Mouse (Mus musculus): Measurements from ENCODE around the gene Vti1a.

The Vti1a gene

DNA sequence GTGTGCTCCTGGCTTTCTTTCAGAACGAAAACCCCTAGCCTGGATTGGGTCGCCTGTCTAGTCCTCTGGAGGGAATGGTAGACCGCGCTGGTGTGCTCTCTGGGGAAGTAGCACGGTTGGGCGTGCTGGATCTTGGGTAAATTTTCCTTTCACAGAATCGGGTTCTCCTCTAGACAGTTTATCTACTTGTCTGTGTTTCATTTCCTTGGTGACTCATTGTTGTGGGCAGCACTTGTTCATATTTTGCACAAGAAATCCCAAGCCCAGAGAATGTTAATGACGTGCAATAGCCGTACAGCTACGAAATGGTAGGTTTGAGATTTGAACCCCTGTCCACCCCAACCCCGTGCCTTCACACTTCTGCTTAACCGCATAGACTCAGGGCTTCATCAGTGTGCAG is 145.9 kb downstream of the Vti1a start:
- no peak for DNase-seq (ENCODE audit: low spot score)

DNA sequence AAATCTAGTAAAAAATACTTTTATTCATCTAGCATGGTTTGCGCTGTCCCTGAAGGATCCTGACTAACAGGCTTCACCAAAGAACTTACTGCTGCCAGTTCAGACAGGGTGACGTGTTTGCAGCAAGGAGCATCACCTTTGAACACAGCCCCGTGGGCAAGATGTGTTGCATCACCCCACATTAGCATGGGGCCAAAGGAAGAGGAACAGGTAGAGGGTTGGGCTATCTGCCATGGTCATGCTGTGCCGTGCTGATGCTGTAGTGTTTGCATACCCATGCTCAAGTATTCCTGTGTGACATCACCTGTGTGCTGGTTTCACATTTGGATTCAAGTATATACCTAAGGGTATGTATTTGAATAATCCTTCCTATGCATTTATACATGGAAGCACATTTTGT is 147.6 kb downstream of the Vti1a start:
- no peak for DNase-seq (ENCODE audit: low spot score)

DNA sequence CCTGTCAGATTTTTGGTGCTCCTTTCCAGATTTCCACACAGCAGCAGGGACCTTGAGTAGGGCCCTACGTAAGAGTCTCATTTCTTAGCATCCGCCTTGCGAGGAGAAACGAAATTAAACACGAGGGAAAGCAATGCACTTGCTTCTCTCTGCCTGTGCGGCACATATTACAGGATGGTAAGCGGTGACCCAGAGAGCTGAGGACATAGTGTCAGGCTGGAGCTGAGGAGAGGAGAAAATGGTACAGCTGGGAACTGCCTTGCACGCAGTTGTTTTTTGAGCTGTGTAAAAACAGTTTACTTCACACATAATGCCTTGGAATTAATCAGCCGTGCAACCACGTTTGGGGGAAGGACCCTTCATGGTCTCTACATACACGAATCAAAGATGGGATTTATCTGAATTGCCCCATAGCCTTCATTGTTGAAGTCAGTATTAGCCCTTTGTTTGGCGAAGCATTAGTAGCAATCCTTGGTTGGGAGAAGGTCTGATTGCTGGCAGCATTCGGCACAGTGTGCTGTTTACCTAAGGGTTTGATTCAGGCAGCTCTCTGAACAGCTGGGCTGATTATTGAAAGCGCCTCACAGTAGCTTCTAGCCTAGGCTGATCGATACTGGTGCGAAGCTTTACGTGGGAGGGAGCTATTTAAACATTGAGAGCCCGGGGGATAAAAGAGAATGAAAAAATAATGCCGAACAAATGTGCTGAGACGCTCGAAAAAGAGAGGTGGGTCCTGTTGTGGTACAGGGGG is 153.4 kb downstream of the Vti1a start:
- DNase-seq (ENCODE audit: low spot score) = no peak

DNA sequence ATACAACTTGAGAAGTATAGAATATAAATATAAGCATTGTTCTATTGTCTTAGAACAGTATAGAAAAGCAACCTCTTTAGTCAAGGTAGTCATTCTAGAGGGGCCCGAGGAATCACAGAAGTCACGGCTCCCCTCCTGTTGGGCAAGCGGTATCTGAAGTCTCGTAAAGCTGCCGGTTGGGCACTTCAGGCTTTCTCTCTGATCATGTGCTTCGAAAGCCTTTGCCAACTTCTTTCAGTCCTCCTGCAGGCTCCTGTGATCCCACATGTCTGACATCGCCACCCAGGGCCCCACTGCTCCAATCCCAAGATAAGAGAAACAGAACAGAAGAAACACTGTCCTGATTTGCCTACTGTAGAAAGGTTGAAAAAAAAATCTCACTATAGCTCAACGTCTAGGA is 156.5 kb downstream of the Vti1a start:
- no peak for DNase-seq (ENCODE audit: low spot score)

DNA sequence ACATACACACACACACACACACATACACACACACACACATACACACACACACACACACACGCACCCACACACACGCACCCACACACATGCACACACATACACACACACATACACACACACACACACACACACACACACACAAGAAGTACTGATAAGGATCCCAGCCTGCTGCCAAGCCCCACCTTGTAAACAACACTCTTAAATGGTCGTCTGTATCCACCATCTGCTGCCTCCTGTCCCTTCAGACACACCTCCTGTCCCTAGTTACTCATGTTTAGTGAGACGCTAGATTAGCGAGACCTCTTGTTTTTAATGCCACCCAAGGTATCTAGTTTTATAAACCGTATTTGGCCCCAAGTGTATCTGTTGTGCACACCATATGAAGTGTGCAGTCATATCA is 158.1 kb downstream of the Vti1a start:
- DNase-seq (ENCODE audit: low spot score) = no peak

DNA sequence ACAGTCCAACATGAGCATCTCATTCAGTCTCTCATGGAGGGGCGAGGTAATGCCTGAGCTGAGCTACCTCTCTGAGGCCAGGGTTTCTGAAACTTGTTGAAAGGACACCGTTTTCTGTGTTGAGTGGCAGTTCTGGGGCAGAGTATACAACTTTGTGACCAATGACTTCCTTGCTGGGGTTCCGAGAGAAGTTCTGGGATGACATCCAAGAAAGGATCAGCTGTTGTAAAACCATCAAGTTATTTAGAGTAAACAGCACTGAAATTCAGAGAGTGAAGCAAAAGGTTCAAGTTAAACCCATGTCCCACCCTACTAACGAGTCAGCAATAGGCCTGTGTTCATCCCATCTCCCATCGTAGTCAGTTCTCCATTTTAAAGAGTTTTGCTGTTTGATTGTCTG is 164.4 kb downstream of the Vti1a start:
- DNase-seq (ENCODE audit: low spot score) = no peak

DNA sequence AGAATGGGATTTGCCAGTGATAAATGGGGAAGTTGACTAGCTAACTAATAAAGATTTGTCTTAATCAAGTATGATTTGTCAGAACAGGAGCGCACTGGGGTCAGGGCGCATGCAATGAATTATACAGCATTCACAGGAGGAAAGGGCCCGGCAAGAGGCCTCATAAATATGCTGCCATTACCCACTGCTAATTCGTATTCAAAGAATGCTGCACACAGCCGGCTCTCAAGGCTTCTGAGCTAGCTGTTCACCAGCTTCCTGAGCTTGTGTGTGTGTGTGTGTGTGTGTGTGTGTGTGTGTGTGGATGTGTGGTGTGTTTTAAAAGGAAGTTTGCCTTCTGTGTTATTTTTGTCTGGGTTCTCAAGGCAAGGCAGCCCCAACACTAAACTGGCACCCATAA is 165.2 kb downstream of the Vti1a start:
- no peak for DNase-seq (ENCODE audit: low spot score)

DNA sequence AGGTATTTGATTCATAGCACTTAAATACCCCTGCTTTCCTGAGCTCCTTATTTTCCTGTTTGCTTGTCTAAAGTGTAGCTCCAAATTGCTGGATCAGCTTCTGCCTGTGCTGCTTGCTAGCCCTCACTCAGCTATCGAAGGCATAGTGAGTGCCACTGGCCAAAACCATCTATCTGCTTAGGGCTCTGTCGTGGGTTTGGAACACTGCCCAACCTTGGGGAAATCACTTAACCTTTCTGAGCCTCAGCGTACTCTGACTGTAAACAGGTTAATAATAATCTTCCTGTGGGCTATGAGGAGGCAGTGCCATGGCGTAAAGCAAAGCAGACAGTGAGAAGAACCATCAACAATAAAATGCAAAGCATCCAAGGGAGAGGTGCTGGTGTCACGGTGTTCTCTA is 167.4 kb downstream of the Vti1a start:
- DNase-seq (ENCODE audit: low spot score) = no peak

DNA sequence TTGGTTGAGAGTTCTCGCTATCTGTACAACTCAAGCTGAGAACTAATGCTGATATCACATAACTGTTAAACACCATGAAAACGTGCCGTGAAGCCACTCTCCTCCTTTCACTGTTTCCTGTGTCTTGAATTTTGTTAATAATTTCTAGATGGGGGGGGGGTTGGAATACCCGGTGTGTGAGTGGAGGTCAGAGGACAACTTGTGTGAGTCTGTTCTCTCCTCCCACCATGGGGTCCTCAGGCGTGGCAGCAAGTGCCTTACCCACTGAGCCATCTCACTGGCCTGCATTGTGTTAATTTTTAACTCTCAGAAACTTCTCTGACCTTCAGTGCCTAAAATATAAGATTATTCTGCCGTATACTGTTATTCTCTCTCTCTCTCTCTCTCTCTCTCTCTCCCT is 168.5 kb downstream of the Vti1a start:
- no peak for DNase-seq (ENCODE audit: low spot score)

DNA sequence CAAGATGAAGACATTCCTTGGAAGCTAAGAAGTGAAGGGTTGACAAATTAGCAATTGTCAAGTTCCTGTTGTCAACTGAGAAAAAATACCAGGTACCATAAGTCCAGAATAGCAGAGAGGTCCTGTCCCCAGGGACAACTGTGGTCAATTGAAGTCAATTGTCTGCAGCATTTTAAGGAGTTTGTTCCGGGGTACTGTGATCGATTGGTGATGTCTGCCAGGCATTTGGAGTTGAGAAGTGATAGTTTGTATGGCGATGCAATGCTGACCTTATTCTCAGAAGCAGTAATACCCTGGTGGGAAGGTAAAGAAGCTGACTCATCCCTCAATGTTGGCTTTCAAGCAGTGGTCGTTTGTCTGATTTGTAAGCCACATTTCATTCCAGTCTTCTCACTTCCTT is 170.4 kb downstream of the Vti1a start:
- no peak for DNase-seq (ENCODE audit: low spot score)

DNA sequence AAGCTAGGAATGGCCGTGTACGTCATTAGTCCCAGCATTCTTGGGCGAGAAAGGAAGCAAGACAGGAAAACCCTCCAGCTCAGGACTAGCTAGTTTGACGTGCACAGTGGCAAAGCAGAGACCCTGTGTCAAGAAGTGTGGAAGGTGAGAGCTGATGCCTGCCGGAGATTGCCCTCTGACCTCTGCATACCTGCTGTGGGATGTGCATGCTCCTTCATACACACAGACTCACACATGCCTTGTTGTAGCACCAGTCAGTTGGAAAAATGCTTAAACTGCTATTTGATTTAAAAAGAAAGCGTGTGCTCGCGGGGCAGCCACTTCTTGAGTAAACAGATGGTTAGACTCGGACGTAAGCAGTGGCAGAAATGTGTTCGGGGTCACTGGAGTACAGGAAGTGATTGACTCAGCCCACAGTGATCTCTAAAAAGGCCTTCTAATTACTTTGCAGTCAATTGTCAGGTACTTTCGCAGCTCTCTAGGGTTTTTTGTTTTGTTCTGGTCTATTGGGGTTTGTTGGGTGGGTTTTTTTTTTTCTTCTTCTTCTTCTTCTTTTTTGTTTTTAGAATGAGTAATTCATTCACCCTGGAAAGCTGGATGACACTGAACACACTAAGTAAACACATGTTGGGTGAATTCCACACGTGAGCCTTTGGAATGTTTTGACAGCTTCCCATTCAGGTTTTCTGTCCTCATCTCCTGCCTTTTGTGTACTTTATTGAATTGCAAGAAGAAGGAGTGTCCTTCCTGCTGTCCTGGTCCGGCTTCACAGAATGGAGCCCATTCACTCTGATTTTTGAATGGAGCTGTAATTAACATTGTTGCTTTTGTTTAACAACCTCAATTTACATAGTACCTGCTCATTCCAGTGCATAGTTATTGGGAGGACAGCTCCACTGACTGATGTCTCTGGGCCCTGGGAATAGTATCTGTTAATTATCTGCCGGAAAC is 175.3 kb downstream of the Vti1a start:
- no peak for DNase-seq (ENCODE audit: low spot score)

DNA sequence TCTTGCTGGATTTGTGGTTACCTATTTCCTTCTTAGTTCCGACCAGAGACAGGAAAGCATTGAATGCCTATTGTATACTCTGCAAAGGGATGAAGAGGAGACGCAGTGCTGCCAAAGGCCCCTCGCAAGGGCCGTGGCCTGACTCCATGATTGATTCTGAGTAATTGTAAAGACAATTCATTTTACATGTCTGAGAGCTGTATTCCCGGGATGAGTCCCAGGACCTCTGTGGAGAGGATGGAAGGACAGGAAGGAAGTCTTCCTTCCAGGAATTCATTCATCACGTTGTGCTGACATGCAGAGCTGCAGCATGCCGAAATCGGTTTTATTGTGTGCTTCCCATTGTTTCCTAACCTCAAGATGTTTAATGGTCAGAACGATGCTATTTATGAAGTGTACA is 180.2 kb downstream of the Vti1a start:
- no peak for DNase-seq (ENCODE audit: low spot score)

DNA sequence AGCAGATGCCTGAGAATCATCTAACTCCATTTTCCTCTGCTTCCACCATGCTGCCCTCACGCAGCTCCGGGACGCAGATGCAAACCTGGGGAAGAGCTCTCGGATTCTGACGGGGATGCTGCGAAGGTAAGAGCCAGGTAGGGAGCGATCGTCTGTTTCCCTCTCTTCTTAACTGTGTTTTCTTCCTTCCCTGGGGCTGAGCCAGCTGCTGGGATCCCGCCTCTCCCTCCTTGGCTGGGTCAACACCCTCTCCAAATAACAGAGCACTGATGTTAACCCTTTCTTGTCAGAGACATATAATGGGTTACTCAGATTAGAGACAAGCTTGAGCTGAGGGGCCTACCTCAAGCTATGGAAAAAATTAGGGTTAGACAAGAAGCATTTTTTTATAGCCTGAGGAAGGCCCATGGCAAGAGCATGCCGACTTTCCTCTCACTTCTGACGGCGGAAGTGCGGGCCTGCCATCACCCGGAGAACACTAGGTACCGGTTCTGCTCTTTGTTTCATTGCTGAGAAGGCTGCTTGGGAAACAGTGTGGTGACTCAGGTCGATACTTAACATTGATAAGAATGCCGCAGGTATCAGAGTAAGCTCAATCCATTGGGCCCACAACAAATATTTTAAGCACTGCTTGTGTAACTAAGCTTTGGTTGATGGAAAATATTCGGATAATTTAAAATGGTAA is 183.2 kb downstream of the Vti1a start:
- no peak for DNase-seq (ENCODE audit: low spot score)

DNA sequence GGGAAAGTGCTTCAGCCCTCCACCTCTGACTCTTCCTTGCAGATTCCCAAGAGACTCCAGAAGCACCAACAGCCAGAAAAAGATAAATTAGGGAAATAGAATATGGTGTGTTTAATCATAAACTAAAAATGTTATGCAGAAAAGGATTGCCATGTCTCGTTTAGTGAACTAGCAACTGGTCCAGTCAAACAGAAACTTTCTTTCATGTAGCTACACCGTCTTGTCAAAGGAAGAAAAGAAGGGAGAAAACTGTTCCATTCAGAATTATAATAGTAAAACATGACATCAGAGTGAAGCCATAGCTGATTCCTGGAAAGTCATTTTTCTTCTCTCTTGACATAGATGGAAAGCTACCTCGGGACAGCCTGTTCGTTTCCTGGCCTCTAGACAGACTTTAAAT is 185.9 kb downstream of the Vti1a start:
- DNase-seq (ENCODE audit: low spot score) = no peak

DNA sequence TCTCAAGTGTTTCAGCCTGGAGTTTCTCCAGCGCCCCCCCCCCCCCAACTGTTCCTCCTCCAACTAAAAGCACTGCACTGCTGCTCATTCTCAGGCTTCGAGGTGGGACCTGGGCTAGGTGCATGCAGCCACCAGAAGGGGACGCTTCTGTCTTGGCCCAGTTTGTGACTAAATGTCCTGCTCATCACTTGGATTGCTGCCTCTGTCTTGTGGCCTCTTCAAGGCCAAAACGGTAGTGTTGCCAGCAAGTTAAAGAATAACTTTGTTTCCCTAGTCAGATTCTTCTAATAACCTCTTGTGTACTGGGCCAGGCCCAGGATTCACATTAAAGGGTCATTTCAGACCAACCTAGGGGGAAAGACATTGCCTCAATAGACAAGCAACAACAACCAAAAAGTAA is 187.7 kb downstream of the Vti1a start:
- DNase-seq (ENCODE audit: low spot score) = no peak

DNA sequence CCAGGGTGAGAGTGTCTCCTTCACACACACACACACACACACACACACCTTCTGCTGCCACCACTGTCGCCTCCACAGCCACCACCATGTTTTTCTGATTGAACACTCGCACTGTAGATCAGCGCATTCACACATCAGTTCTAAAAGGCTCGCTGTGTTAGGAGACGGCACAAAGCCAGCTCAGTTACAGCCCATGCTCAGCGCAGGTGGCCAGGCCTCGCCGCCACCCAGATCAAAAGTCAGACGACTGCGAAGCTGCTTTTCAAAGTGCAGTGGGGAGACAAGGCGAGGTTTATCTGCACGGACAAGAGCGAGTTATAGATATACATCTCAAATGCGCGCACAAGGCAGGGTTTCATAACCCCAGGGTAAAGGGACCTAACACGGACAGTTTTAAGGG is 191.7 kb downstream of the Vti1a start:
- DNase-seq (ENCODE audit: low spot score) = no peak

DNA sequence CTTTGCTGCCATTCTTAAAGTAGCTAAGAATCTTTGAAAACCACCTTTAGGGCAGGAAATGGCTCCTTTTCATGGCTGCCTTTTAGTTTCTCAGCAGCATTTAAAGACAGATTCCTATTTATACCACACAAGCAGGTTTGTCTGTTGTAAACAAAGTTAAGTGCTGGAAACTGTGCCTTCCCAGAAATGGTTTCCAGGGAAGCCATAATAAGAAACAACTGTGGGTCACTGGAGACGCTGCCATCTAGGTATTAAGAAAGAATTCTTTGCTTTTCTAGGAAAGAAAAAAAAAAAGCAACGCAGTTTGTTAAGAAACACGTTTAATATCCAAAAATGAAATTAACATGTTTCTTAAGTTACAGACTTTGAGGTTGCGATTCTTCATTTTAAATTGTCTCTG is 192.1 kb downstream of the Vti1a start:
- DNase-seq (ENCODE audit: low spot score) = no peak

DNA sequence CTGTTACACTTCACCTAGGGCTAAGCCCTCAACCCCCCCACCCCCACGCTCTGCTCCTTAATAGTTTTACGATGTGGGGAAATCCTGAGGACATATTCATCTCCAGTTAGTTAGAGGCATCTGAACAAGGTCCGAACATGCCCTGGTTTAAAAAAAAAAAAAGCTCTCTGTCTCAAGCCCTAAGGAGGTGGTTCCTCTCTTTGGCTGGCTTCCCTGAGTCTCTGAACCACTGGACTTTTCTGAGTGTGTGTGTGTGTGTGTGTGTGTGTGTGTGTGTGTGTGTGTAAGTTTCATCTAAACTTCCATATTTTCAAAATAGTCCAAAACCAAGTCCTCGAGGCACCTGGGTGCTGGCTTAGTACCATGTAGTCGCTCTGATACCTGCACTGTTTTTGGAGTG is 192.9 kb downstream of the Vti1a start:
- no peak for DNase-seq (ENCODE audit: low spot score)

DNA sequence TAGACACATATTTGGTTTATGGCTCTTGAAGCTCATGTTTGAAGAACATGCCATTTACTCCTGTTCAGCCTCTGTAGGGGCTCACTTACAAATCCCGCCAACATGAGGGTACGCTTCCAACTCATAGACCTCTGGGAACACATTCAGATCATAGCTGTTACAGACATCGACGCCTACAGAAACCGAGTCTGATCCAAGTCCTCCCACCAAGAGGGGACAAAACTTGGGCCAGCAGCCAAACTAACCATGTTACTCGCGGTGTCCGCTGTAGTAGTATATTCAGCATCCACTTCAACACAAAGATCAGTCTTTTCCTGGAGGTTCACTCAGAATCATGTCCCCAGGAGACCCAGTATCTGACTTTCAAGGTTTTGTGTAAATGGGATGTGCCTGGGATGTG is 193.5 kb downstream of the Vti1a start:
- DNase-seq (ENCODE audit: low spot score) = no peak

DNA sequence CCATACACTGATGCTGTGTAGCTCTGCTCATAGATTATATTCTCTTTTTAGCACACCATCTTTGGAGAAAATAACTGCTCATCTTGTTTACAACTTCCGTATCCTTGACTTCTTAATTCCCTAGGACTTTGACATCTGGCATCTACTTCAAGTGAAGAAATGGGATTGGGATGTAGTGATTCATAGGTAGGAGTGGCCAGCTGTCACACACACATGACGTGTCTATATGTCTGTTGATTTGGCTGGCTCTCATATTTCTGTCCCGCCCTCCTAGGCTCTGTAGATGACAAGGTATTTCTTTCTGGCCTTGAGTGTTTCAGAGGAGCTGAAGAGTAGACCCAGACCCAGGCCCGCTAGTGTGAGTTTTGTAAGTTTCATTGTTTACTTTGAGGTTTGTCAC is 197.8 kb downstream of the Vti1a start:
- no peak for DNase-seq (ENCODE audit: low spot score)

DNA sequence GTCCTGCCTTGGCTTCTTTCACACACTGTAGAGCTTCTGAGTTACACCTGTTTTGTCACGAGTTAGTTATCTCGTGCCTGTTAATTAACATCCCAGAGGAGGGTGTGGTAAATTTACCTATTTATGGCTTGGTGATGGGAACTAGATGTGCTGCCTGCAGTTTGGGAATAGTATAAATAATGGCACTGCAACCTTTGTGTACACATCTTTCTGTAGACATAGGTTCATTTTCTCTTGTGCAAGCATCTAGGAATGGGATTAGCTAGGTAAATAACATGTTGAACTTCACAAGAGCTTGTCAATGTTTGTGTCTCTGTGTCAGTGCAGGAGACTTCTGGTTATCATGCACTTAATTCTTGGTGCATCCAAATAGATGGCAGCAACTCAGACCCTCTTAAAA is 204.1 kb downstream of the Vti1a start:
- DNase-seq (ENCODE audit: low spot score) = no peak

DNA sequence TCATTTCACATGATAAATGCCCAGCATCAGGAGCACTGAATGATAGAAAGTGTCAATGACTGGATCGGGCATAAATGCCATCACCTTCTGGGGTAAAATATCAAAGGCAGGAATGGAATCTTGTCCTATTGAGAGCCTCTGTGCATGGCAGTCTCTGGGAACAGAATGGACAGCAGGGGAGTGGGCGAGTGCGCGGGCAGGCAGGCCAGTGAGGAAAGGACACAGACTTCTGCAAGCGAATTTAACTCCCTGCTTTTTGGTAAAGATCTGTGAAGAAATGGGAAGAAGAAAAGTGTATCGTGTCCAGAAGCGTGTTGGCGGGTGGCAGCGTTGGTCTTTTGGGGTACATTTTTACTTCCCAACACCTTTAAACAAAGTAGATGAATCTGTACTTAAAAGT is 207.2 kb downstream of the Vti1a start:
- no peak for DNase-seq (ENCODE audit: low spot score)

DNA sequence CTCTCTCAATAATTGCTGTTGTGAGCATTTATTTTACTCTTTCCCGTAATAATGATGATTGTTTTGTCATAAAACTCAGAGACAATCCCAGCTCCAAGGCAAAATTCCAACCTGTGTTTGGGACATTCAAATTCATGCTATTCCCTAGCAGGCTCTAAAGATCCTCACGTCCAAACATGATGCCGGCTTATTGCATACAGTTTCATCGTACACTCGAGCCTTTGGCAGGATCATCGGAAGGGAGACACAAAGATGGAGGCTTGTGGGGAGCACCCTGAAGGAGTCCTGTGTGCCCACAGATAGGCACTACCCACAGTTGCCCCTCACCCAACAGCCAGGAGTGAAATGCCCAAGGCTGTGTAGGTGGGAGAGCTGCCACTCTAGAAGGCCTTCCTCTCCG is 208.3 kb downstream of the Vti1a start:
- no peak for DNase-seq (ENCODE audit: low spot score)
